Mouse (Mus musculus) limb, embryonic 15.5 days (tissue): ENCODE data around the gene Socs3. TPM values are rescaled to one million over a fixed set of nuclear protein-coding genes. Genes with fewer than 3 reads are reported as not detected.
A peak's percentile ranks its signal among the peaks of the same experiment; 100 is the strongest.

Source experiments
- ATAC-seq: fragments of 200-750 bp; cut with Nextera tagmentation; 2 replicates; pipeline ENCODE4 v1.8.0; 2017; ENCODE audit warnings: low read depth, moderate TSS enrichment; ENCODE audit not compliant: insufficient number of reproducible peaks, low FRiP score, low TSS enrichment
- H3K27ac ChIP-seq: fragments of 300-500 bp; sonication (generic); 2 replicates; pipeline ENCODE4 v1.5.1; 2015; ENCODE audit warnings: moderate library complexity, mild to moderate bottlenecking, inconsistent platforms
- H3K27me3 ChIP-seq: fragments of 300-500 bp; sonication (generic); 2 replicates; pipeline ENCODE4 v1.6.1; 2015; ENCODE audit warnings: inconsistent platforms
- H3K36me3 ChIP-seq: fragments of 300-500 bp; sonication (generic); 2 replicates; pipeline ENCODE4 v1.6.1; 2015; ENCODE audit warnings: inconsistent platforms
- H3K4me1 ChIP-seq: fragments of 300-500 bp; sonication (generic); 2 replicates; pipeline ENCODE4 v1.6.1; 2015; ENCODE audit warnings: inconsistent platforms
- H3K4me2 ChIP-seq: fragments of 300-500 bp; sonication (generic); 2 replicates; pipeline ENCODE4 v1.6.1; 2015; ENCODE audit warnings: mild to moderate bottlenecking, inconsistent platforms
- H3K4me3 ChIP-seq: fragments of 300-500 bp; sonication (generic); 2 replicates; pipeline ENCODE4 v1.5.1; 2015; ENCODE audit warnings: mild to moderate bottlenecking, inconsistent platforms
- H3K9ac ChIP-seq: fragments of 300-500 bp; sonication (generic); 2 replicates; pipeline ENCODE4 v1.6.1; 2015; ENCODE audit warnings: inconsistent platforms
- H3K9me3 ChIP-seq: fragments of 300-500 bp; sonication (generic); 2 replicates; pipeline ENCODE4 v1.6.1; 2016; ENCODE audit warnings: inconsistent platforms
- WGBS: fragments of 180-500 bp; shearing (Covaris S2); methylation state at CpG from one replicate; pipeline ENCODE4 v1.1.7; 2015; 5-methylcytosine and 5-hydroxymethylcytosine counted together
- polyA plus RNA-seq: library from polyadenylated mRNA; unstranded; fragments of >200 nt; fragmentation: Nextera tagmentation; extraction: Ambion mirVana; gene quantifications from 2 replicates; pipeline ENCODE4 v1.2.1, GENCODE M21; 2015

Socs3 gene
- polyA plus RNA-seq, 1 experiment from 2014 or later = 20.3 TPM

- no peak overlapping the region for H3K27ac ChIP-seq
- WGBS = 49% methylated on average over 17 of the region's 17 CpGs
- H3K27me3 ChIP-seq = no peaks in the 10 kb centered on the region
These were observed 10.0 kb downstream of the Socs3 start for GRCm38 (mm10) chr11:117959741-117960381.

GRCm38 (mm10) chr11:117959166-117959565 lies 10.7 kb downstream of the Socs3 start:
- 92% methylated on average over 4 of the region's 4 CpGs for WGBS

More at GRCm38 (mm10) chr11:117959741-117960381, 10.0 kb downstream of the Socs3 start:
- Histone ChIP-seq H3K4me2 (no peak overlapping the region), H3K36me3 (no peaks in the 10 kb centered on the region), H3K4me1 (peaks cover 56% of the 10 kb centered on the region), H3K4me3 (no peak overlapping the region), H3K9me3 (no peaks in the 10 kb centered on the region), H3K9ac (no peak overlapping the region)
- no peak for ATAC-seq

GRCm38 (mm10) chr11:117958197-117958596 lies 11.7 kb downstream of the Socs3 start:
- WGBS = 46% methylated on average over 7 of the region's 7 CpGs
- peaks cover 49% of the 10 kb centered on the region for H3K4me1 ChIP-seq
- no peak overlapping the region for H3K9ac ChIP-seq
- H3K36me3 ChIP-seq = no peaks in the 10 kb centered on the region
- peak overlapping the region; percentile 33; the same call in 1 of the 2 replicates for H3K27ac ChIP-seq
- no peak overlapping the region for H3K4me3 ChIP-seq
- no peaks in the 10 kb centered on the region for H3K27me3 ChIP-seq
- no peak for ATAC-seq
- no peak overlapping the region for H3K4me2 ChIP-seq
- no peaks in the 10 kb centered on the region for H3K9me3 ChIP-seq

More at GRCm38 (mm10) chr11:117959166-117959565, 10.7 kb downstream of the Socs3 start:
- Histone ChIP-seq H3K4me2 (no peak overlapping the region), H3K27me3 (no peaks in the 10 kb centered on the region), H3K9ac (no peak overlapping the region), H3K27ac (no peak overlapping the region), H3K4me3 (no peak overlapping the region), H3K9me3 (no peaks in the 10 kb centered on the region), H3K36me3 (no peaks in the 10 kb centered on the region), H3K4me1 (peaks cover 56% of the 10 kb centered on the region)
- no peak for ATAC-seq

- no peak for ATAC-seq
- no peak overlapping the region for H3K27ac ChIP-seq
These were observed 14.2 kb downstream of the Socs3 start for GRCm38 (mm10) chr11:117955621-117956020.

GRCm38 (mm10) chr11:117954819-117955218 lies 15.0 kb downstream of the Socs3 start:
- no peaks in the 10 kb centered on the region for H3K36me3 ChIP-seq
- H3K4me3 ChIP-seq = no peak overlapping the region
- H3K9ac ChIP-seq = no peak overlapping the region
- H3K4me1 ChIP-seq = peaks cover 49% of the 10 kb centered on the region
- no peak overlapping the region for H3K4me2 ChIP-seq
- H3K9me3 ChIP-seq = no peaks in the 10 kb centered on the region
- WGBS = 72% methylated on average over 9 of the region's 9 CpGs
- H3K27ac ChIP-seq = peak overlapping the region; percentile 34; the same call in 1 of the 2 replicates
- H3K27me3 ChIP-seq = no peaks in the 10 kb centered on the region
- ATAC-seq = no peak

More at GRCm38 (mm10) chr11:117955621-117956020, 14.2 kb downstream of the Socs3 start:
- Histone ChIP-seq H3K36me3 (no peaks in the 10 kb centered on the region), H3K4me3 (no peak overlapping the region), H3K9ac (no peak overlapping the region), H3K4me1 (peaks cover 49% of the 10 kb centered on the region), H3K27me3 (no peaks in the 10 kb centered on the region), H3K9me3 (no peaks in the 10 kb centered on the region), H3K4me2 (no peak overlapping the region)
- 78% methylated on average over 13 of the region's 13 CpGs for WGBS

- Histone ChIP-seq H3K9me3 (no peaks in the 10 kb centered on the region), H3K4me2 (no peak overlapping the region), H3K27me3 (no peaks in the 10 kb centered on the region), H3K4me3 (no peak overlapping the region), H3K9ac (no peak overlapping the region), H3K4me1 (peaks cover 50% of the 10 kb centered on the region), H3K27ac (0 out of 2 replicates have a peak overlapping the region, but pooled peaks have one; percentile 34), H3K36me3 (no peaks in the 10 kb centered on the region)
- WGBS = 66% methylated on average over 2 of the region's 2 CpGs
- no peak for ATAC-seq
These were observed 15.8 kb downstream of the Socs3 start for GRCm38 (mm10) chr11:117954094-117954493.

GRCm38 (mm10) chr11:117952174-117952933 lies 17.5 kb downstream of the Socs3 start:
- no peak overlapping the region for H3K4me3 ChIP-seq
- no peaks in the 10 kb centered on the region for H3K9me3 ChIP-seq
- no peak overlapping the region for H3K9ac ChIP-seq
- 46% methylated on average over 9 of the region's 9 CpGs for WGBS
- no peak for ATAC-seq
- H3K4me1 ChIP-seq = peaks cover 47% of the 10 kb centered on the region
- H3K27me3 ChIP-seq = no peaks in the 10 kb centered on the region
- H3K4me2 ChIP-seq = no peak overlapping the region
- no peaks in the 10 kb centered on the region for H3K36me3 ChIP-seq
- no peak overlapping the region for H3K27ac ChIP-seq

- no peaks in the 10 kb centered on the region for H3K27me3 ChIP-seq
- no peaks in the 10 kb centered on the region for H3K36me3 ChIP-seq
- no peak for ATAC-seq
- H3K9me3 ChIP-seq = no peaks in the 10 kb centered on the region
- no peak overlapping the region for H3K9ac ChIP-seq
- WGBS = 69% methylated on average over 6 of the region's 6 CpGs
- peaks cover 54% of the 10 kb centered on the region for H3K4me1 ChIP-seq
- no peak overlapping the region for H3K4me2 ChIP-seq
- H3K4me3 ChIP-seq = no peak overlapping the region
- 0 out of 2 replicates have a peak overlapping the region, but pooled peaks have one; percentile 22 for H3K27ac ChIP-seq
These were observed 18.5 kb downstream of the Socs3 start for GRCm38 (mm10) chr11:117951391-117951790.

GRCm38 (mm10) chr11:117949392-117950091 lies 20.3 kb downstream of the Socs3 start:
- H3K9me3 ChIP-seq = no peaks in the 10 kb centered on the region
- H3K36me3 ChIP-seq = no peaks in the 10 kb centered on the region
- peak overlapping the region; percentile 35 for H3K4me3 ChIP-seq
- peak overlapping the region; percentile 87 for H3K27ac ChIP-seq
- peak; percentile 85 for ATAC-seq
- no peaks in the 10 kb centered on the region for H3K27me3 ChIP-seq
- peak overlapping the region; percentile 40 for H3K9ac ChIP-seq
- H3K4me2 ChIP-seq = peak overlapping the region; percentile 73
- 3% methylated on average over 49 of the region's 49 CpGs for WGBS
- peaks cover 48% of the 10 kb centered on the region for H3K4me1 ChIP-seq

- H3K9ac ChIP-seq = no peak overlapping the region
- H3K27ac ChIP-seq = no peak overlapping the region
- H3K4me2 ChIP-seq = no peak overlapping the region
- WGBS = 67% methylated on average over 10 of the region's 10 CpGs
- H3K4me3 ChIP-seq = no peak overlapping the region
- H3K4me1 ChIP-seq = peaks cover 36% of the 10 kb centered on the region
- no peaks in the 10 kb centered on the region for H3K36me3 ChIP-seq
- no peak for ATAC-seq
- H3K27me3 ChIP-seq = no peaks in the 10 kb centered on the region
- H3K9me3 ChIP-seq = no peaks in the 10 kb centered on the region
These were observed 22.8 kb downstream of the Socs3 start for GRCm38 (mm10) chr11:117946996-117947419.

GRCm38 (mm10) chr11:117946195-117946979 lies 23.5 kb downstream of the Socs3 start:
- WGBS = 60% methylated on average over 11 of the region's 11 CpGs
- Histone ChIP-seq H3K9me3 (no peaks in the 10 kb centered on the region), H3K27me3 (no peaks in the 10 kb centered on the region), H3K4me3 (no peak overlapping the region), H3K27ac (no peak overlapping the region), H3K9ac (no peak overlapping the region), H3K36me3 (no peaks in the 10 kb centered on the region), H3K4me2 (no peak overlapping the region), H3K4me1 (peaks cover 34% of the 10 kb centered on the region)
- no peak for ATAC-seq
